Mouse (Mus musculus): ENCODE data around the gene Rprd1b.

DNA sequence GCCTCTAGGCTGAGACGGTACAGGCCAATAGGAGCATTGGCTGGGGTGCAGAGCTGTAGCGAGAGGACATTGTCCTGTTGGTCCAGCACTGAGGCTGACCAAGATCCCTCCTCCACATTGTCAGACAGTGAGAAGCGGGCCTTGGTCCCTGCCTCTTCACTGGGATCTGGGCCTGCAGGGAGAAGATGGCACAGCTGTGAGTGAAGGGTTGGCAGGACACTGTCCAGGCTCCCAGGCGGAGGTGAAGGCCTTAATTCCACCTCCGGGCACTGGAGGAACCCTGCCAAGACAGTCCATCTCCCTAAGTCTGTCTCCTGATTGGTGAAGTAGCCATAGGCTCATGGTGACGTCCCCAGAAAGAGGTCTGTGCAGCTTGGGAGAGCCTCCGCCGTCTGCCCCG is 110.5 kb downstream of the Rprd1b start:
- TF ChIP-seq POLR2A (IDR thresholded peaks at IDR 0.05; ENCODE audit: borderline replicate concordance, low read depth, low read length), result no peak
- TF ChIP-seq CTCF (IDR thresholded peaks at IDR 0.05; ENCODE audit: low read depth, low read length), result no peak
